Mouse (Mus musculus) hindbrain, embryonic 11.5 days (tissue): ENCODE data around the gene Man2a2. TPM values are rescaled to one million over a fixed set of nuclear protein-coding genes. Genes with fewer than 3 reads are reported as not detected.

Experiments used
- ATAC-seq: fragments of 200-750 bp; cut with Nextera tagmentation; 2 replicates; pipeline ENCODE4 v1.8.0; 2017; ENCODE audit warnings: mild to moderate bottlenecking, moderate TSS enrichment, moderate library complexity; ENCODE audit not compliant: low FRiP score
- DNase-seq: peaks from one replicate; pipeline ENCODE4 v3.0.0-alpha.2; 2015; ENCODE audit warnings: low spot score
- H3K27ac ChIP-seq: fragments of 300-500 bp; sonication (generic); 2 replicates; pipeline ENCODE4 v1.5.1; 2014; ENCODE audit warnings: mild to moderate bottlenecking, low read depth, low read length
- H3K27me3 ChIP-seq: fragments of 300-500 bp; sonication (generic); 2 replicates; pipeline ENCODE4 v1.6.1; 2014; ENCODE audit warnings: mild to moderate bottlenecking, low read length, moderate library complexity, mixed read lengths; ENCODE audit not compliant: control insufficient read depth, insufficient read depth
- H3K36me3 ChIP-seq: fragments of 300-500 bp; sonication (generic); 2 replicates; pipeline ENCODE4 v1.6.1; 2014; ENCODE audit warnings: mild to moderate bottlenecking, low read length, moderate library complexity, mixed read lengths; ENCODE audit not compliant: control insufficient read depth, insufficient read depth
- H3K4me1 ChIP-seq: fragments of 300-500 bp; sonication (generic); replicated peaks from 2 replicates; pipeline ENCODE4 v1.6.1; 2014; ENCODE audit warnings: low read length, mixed read lengths; ENCODE audit not compliant: control insufficient read depth, insufficient read depth
- H3K4me2 ChIP-seq: fragments of 300-500 bp; sonication (generic); replicated peaks from 2 replicates; pipeline ENCODE4 v1.6.1; 2014; ENCODE audit warnings: mild to moderate bottlenecking, low read depth, low read length
- H3K4me3 ChIP-seq: fragments of 300-500 bp; sonication (generic); 2 replicates; pipeline ENCODE4 v1.5.1; 2014; ENCODE audit warnings: low read depth, low read length
- H3K9ac ChIP-seq: fragments of 300-500 bp; sonication (generic); 2 replicates; pipeline ENCODE4 v1.6.1; 2014; ENCODE audit warnings: low read depth, low read length
- H3K9me3 ChIP-seq: fragments of 300-500 bp; sonication (generic); 2 replicates; pipeline ENCODE4 v1.6.1; 2016; ENCODE audit warnings: low read length; ENCODE audit not compliant: control insufficient read depth
- WGBS: fragments of 180-500 bp; shearing (Covaris S2); extraction: QIAGEN DNeasy Blood & Tissue Kit; methylation state at CpG from one replicate; pipeline ENCODE4 v1.1.7; 2014; 5-methylcytosine and 5-hydroxymethylcytosine counted together
- polyA plus RNA-seq: library from polyadenylated mRNA; unstranded; fragments of >200 nt; fragmentation: Nextera tagmentation; extraction: Ambion mirVana; gene quantifications from 2 replicates; pipeline ENCODE4 v1.2.1, GENCODE M21; 2014

Gene Man2a2
- polyA plus RNA-seq, 1 experiment from 2014 or later = 9.8 TPM

- no peak overlapping the region for H3K27ac ChIP-seq
- ATAC-seq = 0 out of 2 replicates have a peak, but pooled peaks have one; percentile 1
- H3K9me3 ChIP-seq = no peaks in the 10 kb centered on the region
- peak overlapping the region; percentile 82 for H3K4me2 ChIP-seq
- H3K36me3 ChIP-seq = peaks cover 7% of the 10 kb centered on the region; the same call in 1 of the 2 replicates
- peak overlapping the region; percentile 92 for H3K9ac ChIP-seq
- no peaks in the 10 kb centered on the region for H3K27me3 ChIP-seq
- DNase-seq = no peak
- peak overlapping the region; percentile 88 for H3K4me3 ChIP-seq
- WGBS = 65% methylated on average over 4 of the region's 4 CpGs
- H3K4me1 ChIP-seq = no peaks in the 10 kb centered on the region
Measured at GRCm38 (mm10) chr7:80369967-80370431, 1.2 kb downstream of the Man2a2 start.

GRCm38 (mm10) chr7:80369461-80369860, 1.7 kb downstream of the Man2a2 start:
- Histone ChIP-seq H3K4me2 (no peak overlapping the region), H3K27me3 (no peaks in the 10 kb centered on the region), H3K36me3 (peaks cover 7% of the 10 kb centered on the region; the same call in 1 of the 2 replicates), H3K27ac (no peak overlapping the region), H3K9ac (no peak overlapping the region), H3K4me1 (no peaks in the 10 kb centered on the region), H3K9me3 (no peaks in the 10 kb centered on the region), H3K4me3 (no peak overlapping the region)
- no peak for ATAC-seq
- no peak for DNase-seq
- WGBS = 72% methylated on average over 5 of the region's 5 CpGs

DNA sequence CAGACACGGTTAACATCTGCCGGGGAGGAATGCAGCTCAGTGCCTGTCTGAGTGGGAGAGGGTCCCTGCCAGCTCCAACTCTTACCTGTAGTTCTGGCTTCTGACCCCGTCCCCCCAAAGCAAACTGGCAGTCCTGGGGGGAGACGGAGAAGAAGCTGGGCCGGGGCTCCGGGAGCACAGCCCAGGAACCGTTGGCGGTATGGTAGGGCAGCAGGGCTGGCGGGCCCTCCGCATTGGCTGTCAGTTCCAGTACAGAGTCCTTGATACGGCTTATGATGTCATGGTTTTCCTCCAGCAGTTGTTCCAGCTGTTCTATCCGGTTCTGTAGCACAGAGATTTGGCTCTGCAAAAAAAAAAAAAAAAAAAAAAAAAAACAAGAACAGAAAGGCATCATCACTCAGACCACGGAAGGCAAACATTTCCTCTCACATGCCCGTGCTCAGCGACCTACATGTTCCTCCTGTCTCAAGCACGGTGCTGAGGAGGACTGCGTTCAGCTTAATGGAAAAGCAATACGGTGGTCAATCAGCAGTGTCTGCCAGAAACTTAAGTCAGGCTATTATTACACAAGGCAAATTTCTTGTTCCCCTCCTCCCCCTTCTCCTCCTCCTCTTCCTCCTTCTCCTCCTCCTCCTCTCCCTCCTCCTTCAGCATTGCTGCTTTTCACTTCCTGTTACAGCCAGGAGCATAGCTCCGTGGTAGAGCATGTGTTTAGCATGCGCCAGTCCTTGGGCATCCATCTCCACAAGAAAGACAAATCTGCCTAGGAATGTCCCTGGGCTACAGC, 2.3 kb downstream of the Man2a2 start:
- Histone ChIP-seq H3K4me2 (no peak overlapping the region), H3K36me3 (peaks cover 7% of the 10 kb centered on the region; the same call in 1 of the 2 replicates), H3K27me3 (no peaks in the 10 kb centered on the region), H3K9ac (no peak overlapping the region), H3K27ac (no peak overlapping the region), H3K4me3 (no peak overlapping the region), H3K9me3 (no peaks in the 10 kb centered on the region), H3K4me1 (no peaks in the 10 kb centered on the region)
- WGBS = 87% methylated on average over 20 of the region's 20 CpGs
- DNase-seq (no peak), ATAC-seq (no peak)

- Histone ChIP-seq H3K9me3 (no peaks in the 10 kb centered on the region), H3K27me3 (no peaks in the 10 kb centered on the region), H3K36me3 (peaks cover 9% of the 10 kb centered on the region; the same call in 1 of the 2 replicates), H3K4me1 (no peaks in the 10 kb centered on the region), H3K4me2 (no peak overlapping the region), H3K9ac (no peak overlapping the region), H3K27ac (no peak overlapping the region), H3K4me3 (no peak overlapping the region)
- DNase-seq (no peak), ATAC-seq (no peak)
- WGBS = 88% methylated on average over 9 of the region's 9 CpGs
Measured at GRCm38 (mm10) chr7:80368009-80368408, 3.2 kb downstream of the Man2a2 start.

- H3K36me3 ChIP-seq = peaks cover 9% of the 10 kb centered on the region; the same call in 1 of the 2 replicates
- WGBS = 100% methylated on average over 7 of the region's 7 CpGs
Measured at GRCm38 (mm10) chr7:80367232-80367631, 3.9 kb downstream of the Man2a2 start.

GRCm38 (mm10) chr7:80365759-80366158, 5.4 kb downstream of the Man2a2 start:
- no peak overlapping the region for H3K4me2 ChIP-seq
- H3K9ac ChIP-seq = no peak overlapping the region
- no peaks in the 10 kb centered on the region for H3K4me1 ChIP-seq
- no peak overlapping the region for H3K27ac ChIP-seq
- no peak for ATAC-seq
- 87% methylated on average over 2 of the region's 2 CpGs for WGBS
- H3K4me3 ChIP-seq = no peak overlapping the region
- H3K36me3 ChIP-seq = peaks cover 9% of the 10 kb centered on the region; the same call in 1 of the 2 replicates
- no peaks in the 10 kb centered on the region for H3K27me3 ChIP-seq
- no peaks in the 10 kb centered on the region for H3K9me3 ChIP-seq
- no peak for DNase-seq

More at GRCm38 (mm10) chr7:80367232-80367631, 3.9 kb downstream of the Man2a2 start:
- DNase-seq = no peak
- Histone ChIP-seq H3K27ac (no peak overlapping the region), H3K4me2 (no peak overlapping the region), H3K9me3 (no peaks in the 10 kb centered on the region), H3K27me3 (no peaks in the 10 kb centered on the region), H3K4me3 (no peak overlapping the region), H3K9ac (no peak overlapping the region), H3K4me1 (no peaks in the 10 kb centered on the region)
- no peak for ATAC-seq

- H3K9me3 ChIP-seq = no peaks in the 10 kb centered on the region
- H3K36me3 ChIP-seq = peaks cover 8% of the 10 kb centered on the region; the same call in 1 of the 2 replicates
- H3K9ac ChIP-seq = no peak overlapping the region
- DNase-seq (no peak), ATAC-seq (no peak)
- H3K4me1 ChIP-seq = no peaks in the 10 kb centered on the region; the same call in none of the 2 replicates
- no peak overlapping the region for H3K4me3 ChIP-seq
- H3K27ac ChIP-seq = no peak overlapping the region
- WGBS = 84% methylated on average over 3 of the region's 3 CpGs
- no peaks in the 10 kb centered on the region for H3K27me3 ChIP-seq
- H3K4me2 ChIP-seq = no peak overlapping the region
Measured at GRCm38 (mm10) chr7:80360435-80360834, 10.7 kb downstream of the Man2a2 start.

- ATAC-seq = no peak
- no peak overlapping the region for H3K4me3 ChIP-seq
- no peaks in the 10 kb centered on the region; the same call in none of the 2 replicates for H3K4me1 ChIP-seq
- H3K27me3 ChIP-seq = no peaks in the 10 kb centered on the region
- no peak for DNase-seq
- no peak overlapping the region for H3K27ac ChIP-seq
- H3K36me3 ChIP-seq = peaks cover 6% of the 10 kb centered on the region; the same call in 1 of the 2 replicates
- H3K4me2 ChIP-seq = no peak overlapping the region
- no peak overlapping the region for H3K9ac ChIP-seq
- H3K9me3 ChIP-seq = no peaks in the 10 kb centered on the region
- 78% methylated on average over 4 of the region's 4 CpGs for WGBS
Measured at GRCm38 (mm10) chr7:80358039-80358438, 13.1 kb downstream of the Man2a2 start.
